Mouse (Mus musculus): ENCODE measurements around the gene Plekha5. TPM values are rescaled to one million over a fixed set of nuclear protein-coding genes. Genes with fewer than 3 reads are reported as not detected.

Gene Plekha5
- 96.8 and 116 TPM in 2 replicates for polyA plus RNA-seq (2012; rRNA removed)

DNA sequence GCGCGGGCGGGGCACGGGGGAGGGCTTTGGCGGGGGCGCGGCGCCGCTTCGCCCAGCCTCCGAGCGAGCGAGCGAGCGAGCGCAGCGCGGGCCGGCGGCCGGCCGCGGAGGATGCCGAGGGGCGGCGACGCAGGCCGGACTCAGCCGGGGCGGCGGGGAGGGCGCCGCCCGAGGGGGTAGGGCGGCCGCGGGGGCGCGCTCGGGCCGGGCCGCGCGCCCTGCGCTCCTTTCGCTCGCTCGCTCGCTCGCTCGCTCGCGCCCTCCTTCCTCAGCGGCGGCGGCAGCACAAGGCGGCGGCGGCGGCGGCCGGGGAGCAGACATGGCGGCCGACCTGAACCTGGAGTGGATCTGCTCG, at the start of gene Plekha5:
Gene Plekha5, plus strand, starts transcription at position 209 of the 355 bp plus-strand sequence.

DNA sequence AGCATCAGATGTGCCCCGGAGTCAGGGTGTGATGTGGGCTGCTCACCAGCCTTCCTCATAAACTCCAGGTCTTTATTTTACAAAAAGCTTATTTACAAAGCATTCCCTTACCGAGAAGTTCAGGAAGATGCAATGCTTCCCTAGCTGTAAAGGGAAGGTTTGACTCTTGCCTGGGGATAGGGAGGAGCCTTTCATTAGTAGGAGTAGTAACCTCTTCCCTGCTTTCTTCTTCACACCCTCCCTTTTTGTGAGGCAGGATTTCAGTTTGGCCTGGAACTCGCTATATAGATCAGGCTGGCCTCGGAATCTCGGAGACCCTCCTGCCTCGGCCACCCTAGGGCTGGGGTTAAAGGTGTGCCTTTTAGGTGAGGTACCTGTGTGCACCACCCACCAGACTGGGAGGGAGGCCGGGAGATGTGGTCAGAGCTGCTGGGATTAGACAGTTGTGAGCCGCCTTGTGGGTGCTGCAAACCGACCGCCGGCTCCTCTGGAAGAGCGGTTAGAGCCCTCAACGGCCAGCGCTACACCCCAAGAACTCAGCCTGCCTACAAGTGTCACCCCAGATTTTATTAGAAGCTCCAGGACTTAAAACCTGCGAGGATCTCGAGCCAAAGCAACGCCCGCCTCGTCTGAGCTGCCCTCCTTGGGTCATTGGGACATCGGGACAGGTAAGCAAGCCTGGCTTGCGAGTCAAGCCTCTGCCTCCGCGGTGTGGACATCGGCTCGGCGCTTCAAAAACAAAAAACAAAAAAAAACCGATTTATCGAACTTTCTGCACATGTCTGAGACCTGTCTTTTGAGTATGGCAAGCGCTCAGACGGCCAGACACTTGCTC, 198.8 kb downstream of the Plekha5 start, which contains the start of gene Aebp2:
Gene Aebp2, plus strand, starts transcription at position 273 of the 835 bp plus-strand sequence.

Other genes with a start within 250 kb of the Plekha5 start
- 36.3 and 38.5 TPM in 2 replicates for gene Aebp2, start 198.6 kb downstream of the Plekha5 start, polyA plus RNA-seq (2012; rRNA removed)

Measured in central nervous system, embryonic 14 days (tissue).